Mouse (Mus musculus) midbrain, embryonic 16.5 days (tissue): Measurements from ENCODE around the gene Rac3. TPM values are rescaled to one million over a fixed set of nuclear protein-coding genes. Genes with fewer than 3 reads are reported as not detected.

Source experiments
- polyA plus RNA-seq: library from polyadenylated mRNA; unstranded; fragments of >200 nt; fragmentation: Nextera tagmentation; extraction: Ambion mirVana; gene quantifications from 2 replicates; pipeline ENCODE4 v1.2.1, GENCODE M21; 2015

Rac3 gene
- polyA plus RNA-seq, 1 experiment from 2014 or later, result 719 TPM

Other genes with a start within 250 kb of the Rac3 start
- gene Mrpl12, start 236.9 kb upstream of the Rac3 start, polyA plus RNA-seq, result 118 and 130 TPM in 2 replicates
- gene Slc25a10, start 229.6 kb upstream of the Rac3 start, polyA plus RNA-seq, result 23.1 and 24.8 TPM in 2 replicates
- 0.13 and 0.31 TPM in 2 replicates for gene Gcgr, start 190.8 kb upstream of the Rac3 start, polyA plus RNA-seq
- gene Mcrip1, start 171.7 kb upstream of the Rac3 start, polyA plus RNA-seq, result 232 and 233 TPM in 2 replicates
- not detected in 2 replicates for gene Ppp1r27, start 170.3 kb upstream of the Rac3 start, polyA plus RNA-seq
- gene P4hb, start 148.2 kb upstream of the Rac3 start, polyA plus RNA-seq, result 233 and 257 TPM in 2 replicates
- gene Arhgdia, start 139.8 kb upstream of the Rac3 start, polyA plus RNA-seq, result 439 and 443 TPM in 2 replicates
- gene Alyref, start 123.1 kb upstream of the Rac3 start, polyA plus RNA-seq, result 194 and 223 TPM in 2 replicates
- gene Anapc11, start 123.0 kb upstream of the Rac3 start, polyA plus RNA-seq, result 189 and 196 TPM in 2 replicates
- not detected in 2 replicates for gene Npb, start 113.0 kb upstream of the Rac3 start, polyA plus RNA-seq
- gene Pcyt2, start 103.5 kb upstream of the Rac3 start, polyA plus RNA-seq, result 218 and 239 TPM in 2 replicates
- gene Sirt7, start 96.2 kb upstream of the Rac3 start, polyA plus RNA-seq, result 39.3 and 46.2 TPM in 2 replicates
- 37.5 and 39.1 TPM in 2 replicates for gene Mafg, start 87.9 kb upstream of the Rac3 start, polyA plus RNA-seq
- gene Pycr1, start 77.7 kb upstream of the Rac3 start, polyA plus RNA-seq, result 18.1 TPM in 2 replicates
- 1.1 TPM in 2 replicates for gene Myadml2, start 73.3 kb upstream of the Rac3 start, polyA plus RNA-seq
- 1.1 and 1.9 TPM in 2 replicates for gene Notum, start 60.3 kb upstream of the Rac3 start, polyA plus RNA-seq
- gene Aspscr1, start 48.5 kb upstream of the Rac3 start, polyA plus RNA-seq, result 144 and 145 TPM in 2 replicates
- gene Cenpx, start 7.7 kb upstream of the Rac3 start, polyA plus RNA-seq, result 88.8 and 92.2 TPM in 2 replicates
- 86.6 and 87.9 TPM in 2 replicates for gene Lrrc45, start 7.5 kb upstream of the Rac3 start, polyA plus RNA-seq
- 5.8 and 7.0 TPM in 2 replicates for gene Dcxr, start 5.8 kb downstream of the Rac3 start, polyA plus RNA-seq
- 0.87 and 1.6 TPM in 2 replicates for gene Cbr2, start 10.6 kb downstream of the Rac3 start, polyA plus RNA-seq
- 1.3 and 2.8 TPM in 2 replicates for gene Hmga1b, start 41.3 kb downstream of the Rac3 start, polyA plus RNA-seq
- gene Rfng, start 62.7 kb downstream of the Rac3 start, polyA plus RNA-seq, result 133 and 145 TPM in 2 replicates
- gene Gps1, start 62.8 kb downstream of the Rac3 start, polyA plus RNA-seq, result 270 and 288 TPM in 2 replicates
- 38.1 and 42.2 TPM in 2 replicates for gene Dus1l, start 74.9 kb downstream of the Rac3 start, polyA plus RNA-seq
- 102 and 108 TPM in 2 replicates for gene Fasn, start 103.1 kb downstream of the Rac3 start, polyA plus RNA-seq
- 6.8 and 7.1 TPM in 2 replicates for gene Ccdc57, start 211.4 kb downstream of the Rac3 start, polyA plus RNA-seq
- 9.0 and 10.0 TPM in 2 replicates for gene Slc16a3, start 227.0 kb downstream of the Rac3 start, polyA plus RNA-seq